Mouse (Mus musculus) embryonic facial prominence, embryonic 11.5 days (tissue): ENCODE results near the gene Pde11a. TPM values are rescaled to one million over a fixed set of nuclear protein-coding genes. Genes with fewer than 3 reads are reported as not detected.

Experiments
- ATAC-seq: fragments of 200-750 bp; cut with Nextera tagmentation; replicated peaks from 2 replicates; pipeline ENCODE4 v1.8.0; 2017; ENCODE audit warnings: low read depth; ENCODE audit not compliant: insufficient number of reproducible peaks, low FRiP score, low TSS enrichment
- DNase-seq: peaks from one replicate; pipeline ENCODE4 v3.0.0-alpha.2; 2015; ENCODE audit warnings: low spot score
- H3K27ac ChIP-seq: fragments of 300-500 bp; sonication (generic); replicated peaks from 2 replicates; pipeline ENCODE4 v1.5.1; 2014; ENCODE audit warnings: mild to moderate bottlenecking, low read depth, low read length, control low read depth
- H3K27me3 ChIP-seq: fragments of 300-500 bp; sonication (generic); 2 replicates; pipeline ENCODE4 v1.6.1; 2014; ENCODE audit warnings: mild to moderate bottlenecking, low read length, moderate library complexity, mixed read lengths; ENCODE audit not compliant: control insufficient read depth, insufficient read depth
- H3K36me3 ChIP-seq: fragments of 300-500 bp; sonication (generic); replicated peaks from 2 replicates; pipeline ENCODE4 v1.6.1; 2014; ENCODE audit warnings: low read depth, mild to moderate bottlenecking, low read length, moderate library complexity, mixed read lengths; ENCODE audit not compliant: control insufficient read depth, insufficient read depth
- H3K4me1 ChIP-seq: fragments of 300-500 bp; sonication (generic); 2 replicates; pipeline ENCODE4 v1.6.1; 2014; ENCODE audit warnings: low read length, mixed read lengths; ENCODE audit not compliant: control insufficient read depth, insufficient read depth
- H3K4me2 ChIP-seq: fragments of 300-500 bp; sonication (generic); 2 replicates; pipeline ENCODE4 v1.6.1; 2014; ENCODE audit warnings: low read depth, mild to moderate bottlenecking, control low read depth, low read length, moderate library complexity
- H3K4me3 ChIP-seq: fragments of 300-500 bp; sonication (generic); 2 replicates; pipeline ENCODE4 v1.5.1; 2014; ENCODE audit warnings: low read depth, low read length, control low read depth
- H3K9ac ChIP-seq: fragments of 300-500 bp; sonication (generic); replicated peaks from 2 replicates; pipeline ENCODE4 v1.6.1; 2014; ENCODE audit warnings: mild to moderate bottlenecking, control low read depth, low read length
- H3K9me3 ChIP-seq: fragments of 300-500 bp; sonication (generic); replicated peaks from 2 replicates; pipeline ENCODE4 v1.6.1; 2016; ENCODE audit warnings: mild to moderate bottlenecking, low read length, inconsistent platforms, mixed read lengths; ENCODE audit not compliant: control insufficient read depth
- WGBS: fragments of 180-500 bp; shearing (Covaris S2); extraction: QIAGEN DNeasy Blood & Tissue Kit; methylation state at CpG from one replicate; pipeline ENCODE4 v1.1.7; 2014; 5-methylcytosine and 5-hydroxymethylcytosine counted together
- polyA plus RNA-seq: library from polyadenylated mRNA; unstranded; fragments of >200 nt; fragmentation: Nextera tagmentation; extraction: Ambion mirVana; gene quantifications from 2 replicates; pipeline ENCODE4 v1.2.1, GENCODE M21; 2014

The Pde11a gene
- polyA plus RNA-seq, 1 experiment from 2014 or later, result 0.28 TPM

DNA sequence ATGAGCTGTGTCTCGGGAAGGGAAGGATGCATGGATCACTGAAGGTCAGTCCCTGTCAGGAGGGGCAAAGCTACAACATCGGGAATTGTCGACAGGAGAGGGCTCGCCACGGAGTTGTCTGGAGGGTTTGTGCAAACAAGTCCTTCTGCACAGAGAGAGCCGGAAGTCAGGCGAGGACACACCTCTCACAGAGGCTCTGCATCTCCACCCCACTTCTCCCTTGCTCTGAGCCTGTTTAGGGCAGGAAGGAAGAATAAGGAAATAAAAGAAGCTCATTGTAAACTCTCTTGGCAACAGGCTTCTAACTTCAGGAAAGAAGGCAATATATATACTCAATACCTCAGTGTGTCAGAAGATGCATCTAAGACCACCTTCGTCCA lies 209.5 kb downstream of the Pde11a start:
- Histone ChIP-seq H3K4me1 (no peaks in the 10 kb centered on the region), H3K36me3 (no peaks in the 10 kb centered on the region), H3K4me2 (no peak overlapping the region), H3K27ac (no peak overlapping the region), H3K27me3 (no peaks in the 10 kb centered on the region), H3K9me3 (no peaks in the 10 kb centered on the region), H3K9ac (no peak overlapping the region), H3K4me3 (no peak overlapping the region)
- ATAC-seq, result no peak
- DNase-seq, result no peak
- WGBS, result 65% methylated on average over 8 of the region's 8 CpGs

DNA sequence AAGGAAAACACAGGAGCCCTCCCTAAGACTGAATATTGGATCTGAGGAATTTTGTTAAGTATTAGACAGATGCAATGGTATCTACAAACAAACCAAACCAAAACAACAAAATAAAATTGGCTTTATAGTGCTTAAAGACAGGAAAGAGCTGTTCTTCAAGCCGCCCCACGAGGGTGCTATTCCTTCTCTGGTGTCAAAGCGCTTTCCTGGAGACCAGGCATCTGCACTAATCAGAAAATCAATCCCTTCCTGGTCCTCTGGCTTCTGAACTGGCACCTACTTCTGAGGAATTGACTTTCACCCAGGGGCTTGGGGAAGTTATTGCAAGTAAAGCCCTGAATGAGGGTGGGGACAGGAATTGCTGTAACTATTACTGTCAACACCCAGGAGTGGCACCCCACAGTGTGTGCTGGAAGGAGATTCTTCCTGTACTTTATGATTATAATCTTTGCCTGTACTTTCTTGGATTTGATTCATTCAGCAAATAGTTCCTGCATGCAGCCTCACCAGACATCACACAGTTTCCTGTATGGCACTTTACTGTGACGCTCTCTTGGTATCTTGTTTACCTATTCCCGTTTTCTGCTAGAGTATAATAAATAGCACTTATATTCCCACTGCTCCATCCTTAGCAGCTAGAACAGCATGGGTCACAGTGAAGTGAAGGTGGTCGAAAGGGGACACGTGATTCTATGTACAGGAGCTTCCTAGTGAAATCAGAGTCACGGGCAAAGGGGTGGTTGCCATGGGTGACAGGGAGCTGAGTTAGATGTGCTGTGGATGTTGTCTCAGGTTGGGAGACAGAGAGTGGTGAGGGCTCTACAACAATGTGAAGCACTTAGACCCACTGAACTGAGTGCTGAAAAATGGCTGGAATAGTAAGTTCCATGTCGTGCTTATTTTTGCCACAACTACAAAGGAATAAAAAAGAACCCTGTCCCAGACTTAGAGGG lies 210.2 kb downstream of the Pde11a start:
- WGBS, result 69% methylated on average over 9 of the region's 9 CpGs
- no peaks in the 10 kb centered on the region for H3K4me1 ChIP-seq
- ATAC-seq, result no peak

DNA sequence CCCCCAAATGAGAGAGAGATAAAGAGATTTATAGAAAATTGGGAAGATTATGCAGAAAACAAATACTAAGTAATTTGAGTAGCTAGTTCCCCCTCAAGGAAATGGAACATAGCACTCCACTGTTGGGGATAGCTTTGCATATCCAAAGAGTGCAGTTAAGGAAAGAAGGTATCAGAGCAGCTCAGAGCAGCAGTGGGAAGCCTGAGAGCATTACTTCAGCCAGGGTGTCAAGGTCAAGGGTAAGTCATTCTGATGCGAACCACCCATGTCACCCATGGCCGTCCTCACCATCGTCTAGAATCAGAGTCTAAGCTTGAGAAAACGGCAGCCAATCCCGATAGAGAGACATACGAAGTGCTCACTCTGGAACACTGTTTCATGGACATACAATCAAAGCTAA lies 211.9 kb downstream of the Pde11a start:
- WGBS, result 88% methylated on average over 6 of the region's 6 CpGs
- Histone ChIP-seq H3K4me3 (no peak overlapping the region), H3K9ac (no peak overlapping the region), H3K4me2 (no peak overlapping the region), H3K27ac (no peak overlapping the region), H3K36me3 (no peaks in the 10 kb centered on the region), H3K27me3 (no peaks in the 10 kb centered on the region), H3K9me3 (no peaks in the 10 kb centered on the region), H3K4me1 (no peaks in the 10 kb centered on the region)
- no peak for ATAC-seq
- no peak for DNase-seq

More for the DNA sequence above, 210.2 kb downstream of the Pde11a start:
- H3K27ac ChIP-seq, result no peak overlapping the region
- no peaks in the 10 kb centered on the region for H3K9me3 ChIP-seq
- no peak overlapping the region for H3K9ac ChIP-seq
- H3K36me3 ChIP-seq, result no peaks in the 10 kb centered on the region
- H3K4me2 ChIP-seq, result no peak overlapping the region
- H3K4me3 ChIP-seq, result no peak overlapping the region
- peak; percentile 41 for DNase-seq
- no peaks in the 10 kb centered on the region for H3K27me3 ChIP-seq

DNA sequence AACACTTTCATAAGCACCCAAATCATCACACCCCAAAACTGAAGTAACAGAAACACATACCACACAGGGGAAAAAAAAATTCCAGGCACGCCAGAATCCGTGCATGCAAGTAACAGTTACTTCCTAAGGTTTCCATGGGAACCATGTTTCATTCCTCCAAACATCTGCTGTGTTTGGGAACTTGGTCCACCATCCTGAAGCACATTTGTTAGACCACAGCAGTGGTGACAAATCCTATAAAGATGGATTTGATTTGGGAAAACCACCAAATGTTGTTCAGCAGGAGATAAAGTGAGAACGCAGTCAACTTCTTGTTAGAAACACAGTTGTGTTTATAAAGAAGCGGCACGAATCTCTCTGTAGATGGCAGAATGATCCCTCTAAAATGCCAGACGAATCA lies 213.8 kb downstream of the Pde11a start:
- H3K9me3 ChIP-seq, result no peaks in the 10 kb centered on the region
- H3K27ac ChIP-seq, result no peak overlapping the region
- H3K4me2 ChIP-seq, result no peak overlapping the region
- no peaks in the 10 kb centered on the region for H3K4me1 ChIP-seq
- H3K27me3 ChIP-seq, result no peaks in the 10 kb centered on the region
- H3K4me3 ChIP-seq, result no peak overlapping the region
- H3K9ac ChIP-seq, result no peak overlapping the region
- DNase-seq (no peak), ATAC-seq (no peak)
- H3K36me3 ChIP-seq, result no peaks in the 10 kb centered on the region
- WGBS, result 83% methylated on average over 6 of the region's 6 CpGs

DNA sequence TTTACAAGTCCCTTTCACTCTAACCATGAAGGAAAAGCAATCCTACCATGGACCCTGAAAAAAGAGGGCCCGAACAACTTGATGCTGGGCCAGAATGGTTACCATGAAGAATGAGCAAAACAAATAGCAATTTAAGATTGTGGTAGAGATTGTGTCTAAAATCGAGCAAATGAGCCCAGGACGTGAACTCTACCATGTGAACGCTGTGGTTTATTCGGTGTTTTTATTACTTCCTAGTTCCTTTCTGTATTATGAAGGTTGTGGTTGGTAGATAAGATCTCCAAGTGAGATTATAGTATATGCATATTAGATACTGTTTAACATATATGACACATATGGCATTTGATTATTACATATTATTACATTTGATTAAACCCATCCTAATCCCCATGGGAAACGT lies 216.4 kb downstream of the Pde11a start:
- Histone ChIP-seq H3K9me3 (no peaks in the 10 kb centered on the region), H3K36me3 (no peaks in the 10 kb centered on the region), H3K27me3 (no peaks in the 10 kb centered on the region), H3K4me1 (no peaks in the 10 kb centered on the region), H3K4me3 (no peak overlapping the region), H3K27ac (no peak overlapping the region), H3K9ac (no peak overlapping the region), H3K4me2 (no peak overlapping the region)
- WGBS, result 91% methylated on average over 6 of the region's 6 CpGs
- ATAC-seq, result no peak
- DNase-seq, result no peak

DNA sequence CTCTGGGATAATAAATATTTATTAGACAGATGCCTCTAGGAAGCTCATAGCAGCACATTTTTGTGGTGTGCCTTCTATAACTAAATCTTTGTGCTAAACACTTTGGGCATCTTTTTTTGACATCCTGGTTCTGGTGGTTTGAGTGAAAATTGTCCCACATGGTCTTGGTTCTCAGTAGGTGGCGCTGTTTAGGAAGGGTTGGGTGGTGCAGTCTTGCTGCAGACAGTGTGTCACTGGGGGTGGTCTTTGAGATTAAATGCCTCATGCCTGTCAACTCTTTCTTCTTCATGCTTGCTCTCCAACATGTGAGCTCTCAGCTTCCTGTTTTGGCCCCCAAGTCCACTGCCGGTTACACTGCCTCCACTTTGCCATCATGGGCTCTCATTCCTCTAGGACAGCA lies 218.7 kb downstream of the Pde11a start:
- WGBS, result 59% methylated on average over 2 of the region's 2 CpGs
- no peak overlapping the region for H3K27ac ChIP-seq
- DNase-seq, result no peak
- H3K4me2 ChIP-seq, result no peak overlapping the region
- no peak overlapping the region for H3K9ac ChIP-seq
- H3K36me3 ChIP-seq, result no peaks in the 10 kb centered on the region
- H3K27me3 ChIP-seq, result no peaks in the 10 kb centered on the region
- no peak for ATAC-seq
- H3K9me3 ChIP-seq, result no peaks in the 10 kb centered on the region
- H3K4me3 ChIP-seq, result no peak overlapping the region
- H3K4me1 ChIP-seq, result no peaks in the 10 kb centered on the region

DNA sequence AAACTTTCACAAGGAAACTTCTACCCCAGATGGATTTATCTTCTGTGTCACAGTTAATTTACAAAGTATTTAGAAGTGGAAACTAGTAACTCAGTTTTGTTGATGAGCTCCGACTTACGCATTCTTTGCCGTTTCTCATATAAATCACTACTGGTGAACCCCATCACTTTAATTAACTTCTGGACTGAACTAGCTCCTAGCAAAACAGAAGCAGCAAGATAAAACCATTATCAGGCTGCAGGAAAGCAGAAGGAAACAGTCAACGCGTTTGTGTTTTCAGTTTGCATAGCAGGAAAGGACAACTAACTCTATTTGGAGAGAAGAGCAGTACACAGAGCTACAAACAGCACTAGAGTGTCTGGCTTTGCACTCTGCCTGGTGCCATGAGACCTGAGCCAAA lies 220.1 kb downstream of the Pde11a start:
- DNase-seq, result no peak
- Histone ChIP-seq H3K4me1 (no peaks in the 10 kb centered on the region), H3K9me3 (no peaks in the 10 kb centered on the region), H3K4me2 (no peak overlapping the region), H3K27ac (no peak overlapping the region), H3K9ac (no peak overlapping the region), H3K36me3 (no peaks in the 10 kb centered on the region), H3K27me3 (no peaks in the 10 kb centered on the region), H3K4me3 (no peak overlapping the region)
- ATAC-seq, result no peak
- 72% methylated on average over 5 of the region's 5 CpGs for WGBS

DNA sequence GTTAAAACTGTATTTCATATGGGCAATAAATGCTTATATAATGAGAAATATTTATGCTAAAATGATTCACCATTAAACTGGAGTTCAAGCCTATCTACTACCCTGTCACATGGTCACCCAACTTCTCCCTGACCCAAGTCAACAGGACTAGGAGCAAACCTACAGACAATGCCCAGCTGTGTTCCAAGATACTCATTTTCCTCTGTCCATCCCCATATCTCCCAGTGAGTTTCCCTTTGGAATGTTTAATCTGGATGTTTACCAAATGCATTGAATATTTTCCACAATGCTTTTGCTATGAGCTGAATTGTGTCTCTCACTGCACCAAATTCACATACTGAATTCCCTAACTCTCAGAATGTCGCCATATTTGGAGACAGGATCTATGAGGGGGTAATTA lies 221.4 kb downstream of the Pde11a start:
- DNase-seq, result no peak
- H3K9ac ChIP-seq, result no peak overlapping the region
- no peak overlapping the region for H3K27ac ChIP-seq
- no peak for ATAC-seq
- H3K27me3 ChIP-seq, result no peaks in the 10 kb centered on the region
- no peak overlapping the region for H3K4me3 ChIP-seq
- no peak overlapping the region for H3K4me2 ChIP-seq
- H3K36me3 ChIP-seq, result no peaks in the 10 kb centered on the region
- WGBS, result 68% methylated on average over 1 of the region's 1 CpGs
- H3K9me3 ChIP-seq, result no peaks in the 10 kb centered on the region
- no peaks in the 10 kb centered on the region for H3K4me1 ChIP-seq
